Mouse (Mus musculus): ENCODE data around the gene Bcat1. TPM values are rescaled to one million over a fixed set of nuclear protein-coding genes. Genes with fewer than 3 reads are reported as not detected.

The Bcat1 gene
- polyA plus RNA-seq, 1 experiment from 2014 or later = 119 TPM

DNA sequence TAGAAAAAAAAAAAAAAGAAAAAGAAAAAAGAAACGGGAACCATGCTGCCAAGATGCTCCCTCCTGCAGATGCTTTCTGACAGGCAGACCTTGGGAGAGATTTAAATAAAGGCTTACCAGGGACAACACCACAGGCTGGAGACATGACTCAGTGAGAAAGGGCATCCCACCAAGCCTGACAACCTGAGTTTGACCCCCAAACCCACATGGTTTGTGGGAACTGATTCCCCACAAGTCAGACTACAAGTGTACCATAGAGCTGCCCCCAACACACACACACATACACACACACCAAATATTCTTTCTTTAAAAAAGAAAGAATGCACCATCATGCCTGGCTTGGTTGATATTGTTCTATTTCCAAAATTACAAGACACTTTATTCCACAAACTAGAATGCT, 11.9 kb downstream of the Bcat1 start:
- Histone ChIP-seq H3K4me2 (ENCODE audit: low read depth, low read length) (no peak overlapping the region), H3K27me3 (ENCODE audit: control insufficient read depth, insufficient read depth, low read length) (no peaks in the 10 kb centered on the region), H3K36me3 (ENCODE audit: control insufficient read depth, insufficient read depth, low read length) (no peaks in the 10 kb centered on the region), H3K27ac (ENCODE audit: low read depth, low read length) (no peak overlapping the region), H3K4me1 (ENCODE audit: control insufficient read depth, insufficient read depth, low read length) (no peaks in the 10 kb centered on the region), H3K9ac (replicated peaks; ENCODE audit: low read depth, low read length) (no peak overlapping the region), H3K9me3 (ENCODE audit: control insufficient read depth, low read length) (no peaks in the 10 kb centered on the region), H3K4me3 (ENCODE audit: low read depth, low read length) (no peak overlapping the region)
- no peak for ATAC-seq (ENCODE audit: low read depth)
- WGBS = 59% methylated on average over 1 of the region's 1 CpGs

GRCm38 (mm10) chr6:145063212-145063868, 12.6 kb downstream of the Bcat1 start:
- Histone ChIP-seq H3K4me1 (ENCODE audit: control insufficient read depth, insufficient read depth, low read length) (no peaks in the 10 kb centered on the region), H3K36me3 (ENCODE audit: control insufficient read depth, insufficient read depth, low read length) (no peaks in the 10 kb centered on the region), H3K9me3 (ENCODE audit: control insufficient read depth, low read length) (no peaks in the 10 kb centered on the region), H3K4me3 (ENCODE audit: low read depth, low read length) (no peak overlapping the region), H3K4me2 (ENCODE audit: low read depth, low read length) (no peak overlapping the region), H3K27ac (ENCODE audit: low read depth, low read length) (no peak overlapping the region), H3K27me3 (ENCODE audit: control insufficient read depth, insufficient read depth, low read length) (no peaks in the 10 kb centered on the region), H3K9ac (replicated peaks; ENCODE audit: low read depth, low read length) (no peak overlapping the region)
- 33% methylated on average over 5 of the region's 5 CpGs for WGBS
- no peak for ATAC-seq (ENCODE audit: low read depth)

DNA sequence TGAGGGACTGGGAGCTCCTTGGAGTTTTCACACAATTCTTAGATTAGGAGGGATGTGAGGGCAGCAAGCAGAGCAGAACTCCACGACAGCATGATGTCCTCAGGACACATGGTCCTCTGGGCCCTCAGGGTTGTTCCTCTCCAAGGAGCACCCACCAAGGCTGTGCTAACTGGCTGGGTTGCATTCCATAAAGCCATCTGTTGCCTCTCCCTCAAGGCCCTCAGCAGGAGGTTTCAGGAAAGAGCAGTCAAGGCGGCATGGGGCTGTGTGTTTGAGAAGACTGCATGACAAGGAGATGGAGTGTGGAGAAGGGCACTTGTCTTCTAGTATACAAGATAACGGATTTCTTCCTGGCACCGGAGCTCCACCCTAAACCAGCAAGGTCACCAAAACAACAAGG, 13.2 kb downstream of the Bcat1 start:
- Histone ChIP-seq H3K9ac (replicated peaks; ENCODE audit: low read depth, low read length) (no peak overlapping the region), H3K4me3 (ENCODE audit: low read depth, low read length) (no peak overlapping the region), H3K9me3 (ENCODE audit: control insufficient read depth, low read length) (no peaks in the 10 kb centered on the region), H3K36me3 (ENCODE audit: control insufficient read depth, insufficient read depth, low read length) (no peaks in the 10 kb centered on the region), H3K4me2 (ENCODE audit: low read depth, low read length) (no peak overlapping the region), H3K27ac (ENCODE audit: low read depth, low read length) (no peak overlapping the region), H3K4me1 (ENCODE audit: control insufficient read depth, insufficient read depth, low read length) (no peaks in the 10 kb centered on the region), H3K27me3 (ENCODE audit: control insufficient read depth, insufficient read depth, low read length) (no peaks in the 10 kb centered on the region)
- no peak for ATAC-seq (ENCODE audit: low read depth)
- 61% methylated on average over 4 of the region's 4 CpGs for WGBS

DNA sequence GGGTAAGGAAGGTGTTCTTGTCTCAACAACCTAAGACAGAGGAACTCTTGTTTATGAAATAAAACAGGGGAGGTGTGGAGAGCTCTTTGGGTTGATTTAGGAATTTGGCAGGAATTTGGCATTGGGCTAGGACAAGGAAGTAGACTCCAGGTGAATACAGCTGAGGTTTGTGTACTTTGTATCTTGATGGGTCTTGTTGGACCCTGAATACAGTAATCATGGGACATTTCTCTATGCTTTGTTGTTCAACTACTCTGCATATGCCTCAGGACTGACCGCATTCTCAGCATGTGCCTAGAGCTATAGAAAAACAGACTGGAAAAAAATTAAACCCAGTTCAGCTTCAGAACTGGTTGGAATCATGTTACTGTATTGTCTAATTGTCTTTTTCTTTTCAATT, 14.6 kb downstream of the Bcat1 start:
- Histone ChIP-seq H3K4me2 (ENCODE audit: low read depth, low read length) (no peak overlapping the region), H3K27ac (ENCODE audit: low read depth, low read length) (no peak overlapping the region), H3K4me1 (ENCODE audit: control insufficient read depth, insufficient read depth, low read length) (no peaks in the 10 kb centered on the region), H3K9me3 (ENCODE audit: control insufficient read depth, low read length) (no peaks in the 10 kb centered on the region), H3K36me3 (ENCODE audit: control insufficient read depth, insufficient read depth, low read length) (no peaks in the 10 kb centered on the region), H3K9ac (replicated peaks; ENCODE audit: low read depth, low read length) (no peak overlapping the region), H3K4me3 (ENCODE audit: low read depth, low read length) (no peak overlapping the region), H3K27me3 (ENCODE audit: control insufficient read depth, insufficient read depth, low read length) (no peaks in the 10 kb centered on the region)
- 92% methylated on average over 1 of the region's 1 CpGs for WGBS
- ATAC-seq (ENCODE audit: low read depth) = no peak

- H3K27me3 ChIP-seq (ENCODE audit: control insufficient read depth, insufficient read depth, low read length) = no peaks in the 10 kb centered on the region
- H3K9me3 ChIP-seq (ENCODE audit: control insufficient read depth, low read length) = no peaks in the 10 kb centered on the region
- WGBS = 84% methylated on average over 4 of the region's 4 CpGs
- H3K9ac ChIP-seq (replicated peaks; ENCODE audit: low read depth, low read length) = no peak overlapping the region
- H3K4me3 ChIP-seq (ENCODE audit: low read depth, low read length) = no peak overlapping the region
- no peak overlapping the region for H3K27ac ChIP-seq (ENCODE audit: low read depth, low read length)
- no peaks in the 10 kb centered on the region for H3K36me3 ChIP-seq (ENCODE audit: control insufficient read depth, insufficient read depth, low read length)
- H3K4me1 ChIP-seq (ENCODE audit: control insufficient read depth, insufficient read depth, low read length) = no peaks in the 10 kb centered on the region
- ATAC-seq (ENCODE audit: low read depth) = no peak
- H3K4me2 ChIP-seq (ENCODE audit: low read depth, low read length) = no peak overlapping the region
These were observed 19.9 kb downstream of the Bcat1 start for GRCm38 (mm10) chr6:145056102-145056501.

DNA sequence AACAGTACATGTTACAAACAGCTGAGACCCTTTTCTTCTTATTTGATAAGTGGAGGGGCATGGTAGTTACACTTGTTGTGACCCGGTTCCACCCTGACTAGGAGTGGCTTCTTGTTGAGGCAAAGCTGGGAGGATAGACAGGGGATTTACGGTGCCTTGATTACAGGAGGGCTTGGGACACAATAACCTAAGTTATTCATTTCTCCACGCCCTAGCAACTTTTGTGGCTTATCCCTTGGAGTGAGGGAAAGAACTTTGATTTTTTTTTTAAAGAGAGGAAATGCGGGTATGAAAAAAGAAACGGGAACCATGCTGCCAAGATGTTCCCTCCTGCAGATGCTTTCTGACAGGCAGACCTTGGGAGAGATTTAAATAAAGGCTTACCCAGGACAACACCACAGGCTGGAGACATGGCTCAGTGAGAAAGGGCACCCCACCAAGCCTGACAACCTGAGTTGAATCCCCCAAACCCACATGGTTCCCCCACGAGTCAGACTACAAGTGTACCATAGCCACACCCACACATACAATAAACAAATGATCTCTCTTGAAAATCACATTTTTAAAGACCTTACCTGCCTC, 20.6 kb downstream of the Bcat1 start:
- Histone ChIP-seq H3K9ac (replicated peaks; ENCODE audit: low read depth, low read length) (no peak overlapping the region), H3K4me2 (ENCODE audit: low read depth, low read length) (no peak overlapping the region), H3K27me3 (ENCODE audit: control insufficient read depth, insufficient read depth, low read length) (no peaks in the 10 kb centered on the region), H3K4me3 (ENCODE audit: low read depth, low read length) (no peak overlapping the region), H3K36me3 (ENCODE audit: control insufficient read depth, insufficient read depth, low read length) (no peaks in the 10 kb centered on the region), H3K27ac (ENCODE audit: low read depth, low read length) (no peak overlapping the region), H3K4me1 (ENCODE audit: control insufficient read depth, insufficient read depth, low read length) (no peaks in the 10 kb centered on the region), H3K9me3 (ENCODE audit: control insufficient read depth, low read length) (no peaks in the 10 kb centered on the region)
- ATAC-seq (ENCODE audit: low read depth) = no peak
- 41% methylated on average over 6 of the region's 6 CpGs for WGBS

- H3K27ac ChIP-seq (ENCODE audit: low read depth, low read length) = no peak overlapping the region
- no peaks in the 10 kb centered on the region for H3K36me3 ChIP-seq (ENCODE audit: control insufficient read depth, insufficient read depth, low read length)
- H3K27me3 ChIP-seq (ENCODE audit: control insufficient read depth, insufficient read depth, low read length) = no peaks in the 10 kb centered on the region
- no peak overlapping the region for H3K9ac ChIP-seq (replicated peaks; ENCODE audit: low read depth, low read length)
- no peak for ATAC-seq (ENCODE audit: low read depth)
- WGBS = 76% methylated on average over 2 of the region's 2 CpGs
- H3K4me3 ChIP-seq (ENCODE audit: low read depth, low read length) = no peak overlapping the region
- H3K4me1 ChIP-seq (ENCODE audit: control insufficient read depth, insufficient read depth, low read length) = 0 out of 2 replicates have a peak, but pooled peaks cover 3% of the 10 kb centered on the region
- H3K4me2 ChIP-seq (ENCODE audit: low read depth, low read length) = no peak overlapping the region
- H3K9me3 ChIP-seq (ENCODE audit: control insufficient read depth, low read length) = no peaks in the 10 kb centered on the region
These were observed 23.3 kb downstream of the Bcat1 start for GRCm38 (mm10) chr6:145052669-145053068.

- WGBS = 26% methylated on average over 3 of the region's 3 CpGs
- Histone ChIP-seq H3K9me3 (ENCODE audit: control insufficient read depth, low read length) (no peaks in the 10 kb centered on the region), H3K36me3 (ENCODE audit: control insufficient read depth, insufficient read depth, low read length) (no peaks in the 10 kb centered on the region), H3K4me2 (ENCODE audit: low read depth, low read length) (no peak overlapping the region), H3K4me3 (ENCODE audit: low read depth, low read length) (no peak overlapping the region), H3K27me3 (ENCODE audit: control insufficient read depth, insufficient read depth, low read length) (no peaks in the 10 kb centered on the region), H3K27ac (ENCODE audit: low read depth, low read length) (no peak overlapping the region), H3K4me1 (ENCODE audit: control insufficient read depth, insufficient read depth, low read length) (peaks cover 10% of the 10 kb centered on the region), H3K9ac (replicated peaks; ENCODE audit: low read depth, low read length) (no peak overlapping the region)
- no peak for ATAC-seq (ENCODE audit: low read depth)
These were observed 25.1 kb downstream of the Bcat1 start for GRCm38 (mm10) chr6:145050899-145051298.

GRCm38 (mm10) chr6:145048131-145048997, 27.6 kb downstream of the Bcat1 start:
- Histone ChIP-seq H3K4me2 (ENCODE audit: low read depth, low read length) (peak overlapping the region; percentile 91), H3K9me3 (ENCODE audit: control insufficient read depth, low read length) (no peaks in the 10 kb centered on the region), H3K36me3 (ENCODE audit: control insufficient read depth, insufficient read depth, low read length) (no peaks in the 10 kb centered on the region), H3K27me3 (ENCODE audit: control insufficient read depth, insufficient read depth, low read length) (no peaks in the 10 kb centered on the region), H3K4me3 (ENCODE audit: low read depth, low read length) (peak overlapping the region; percentile 61), H3K27ac (ENCODE audit: low read depth, low read length) (peak overlapping the region; percentile 81), H3K4me1 (ENCODE audit: control insufficient read depth, insufficient read depth, low read length) (peaks cover 16% of the 10 kb centered on the region), H3K9ac (replicated peaks; ENCODE audit: low read depth, low read length) (peak overlapping the region; percentile 73)
- 11% methylated on average over 61 of the region's 64 CpGs for WGBS
- ATAC-seq (ENCODE audit: low read depth) = peak; percentile 58

All from neural tube, embryonic 14.5 days (tissue).